Mouse (Mus musculus): ENCODE results near the gene Cyp4a10. TPM values are rescaled to one million over a fixed set of nuclear protein-coding genes. Genes with fewer than 3 reads are reported as not detected.
"Not testable (repeated sequence)": the region's sequence is repeated elsewhere in the genome, so short reads cannot be mapped to it uniquely, and the experiment has no call there.

Gene Cyp4a10
- not detected in 2 replicates for polyA plus RNA-seq (2016; fragmentation: Nextera tagmentation; extraction: Ambion mirVana)

- H3K4me1 ChIP-seq; H3K4me3 ChIP-seq; H3K36me3 ChIP-seq; H3K9ac ChIP-seq (replicated peaks); H3K27me3 ChIP-seq; ATAC-seq (ENCODE audit: low FRiP score, low read depth); H3K27ac ChIP-seq (replicated peaks); H3K9me3 ChIP-seq; H3K4me2 ChIP-seq (replicated peaks): not testable (repeated sequence)
- 89% methylated on average over 5 of the region's 5 CpGs for WGBS
Observed at GRCm38 (mm10) chr4:115518000-115518399, at the start of gene Cyp4a10. Gene Cyp4a10 (plus strand): TSS chr4:115518264.

GRCm38 (mm10) chr4:115473585-115473984 lies 44.5 kb upstream of the Cyp4a10 start:
- H3K36me3 ChIP-seq; H3K27ac ChIP-seq (replicated peaks); H3K9me3 ChIP-seq; H3K27me3 ChIP-seq; H3K4me2 ChIP-seq (replicated peaks); ATAC-seq (ENCODE audit: low FRiP score, low read depth); H3K4me3 ChIP-seq; H3K4me1 ChIP-seq; H3K9ac ChIP-seq (replicated peaks): not testable (repeated sequence)
- 86% methylated on average over 3 of the region's 3 CpGs for WGBS

GRCm38 (mm10) chr4:115476051-115476450 lies 42.0 kb upstream of the Cyp4a10 start:
- ATAC-seq (ENCODE audit: low FRiP score, low read depth); H3K27me3 ChIP-seq: not testable (repeated sequence)

GRCm38 (mm10) chr4:115481006-115481652 lies 36.9 kb upstream of the Cyp4a10 start:
- Histone ChIP-seq H3K9ac (replicated peaks) (no peak overlapping the region), H3K27me3 (no peaks in the 10 kb centered on the region), H3K9me3 (no peaks in the 10 kb centered on the region), H3K27ac (replicated peaks) (no peak overlapping the region), H3K4me3 (no peak overlapping the region), H3K36me3 (no peaks in the 10 kb centered on the region), H3K4me2 (replicated peaks) (no peak overlapping the region), H3K4me1 (no peaks in the 10 kb centered on the region)
- no peak for ATAC-seq (ENCODE audit: low FRiP score, low read depth)
- 67% methylated on average over 6 of the region's 6 CpGs for WGBS

More at GRCm38 (mm10) chr4:115476051-115476450, 42.0 kb upstream of the Cyp4a10 start:
- H3K4me2 ChIP-seq (replicated peaks); H3K9me3 ChIP-seq; H3K4me1 ChIP-seq; H3K36me3 ChIP-seq; H3K4me3 ChIP-seq; H3K27ac ChIP-seq (replicated peaks); H3K9ac ChIP-seq (replicated peaks): not testable (repeated sequence)

GRCm38 (mm10) chr4:115496001-115496400 lies 22.1 kb upstream of the Cyp4a10 start, which contains the start of gene Cyp4a14:
Gene Cyp4a14 (minus strand): TSS chr4:115496142.
- no peaks in the 10 kb centered on the region for H3K36me3 ChIP-seq
- ATAC-seq (ENCODE audit: low FRiP score, low read depth) = no peak
- H3K27me3 ChIP-seq = no peaks in the 10 kb centered on the region
- H3K9ac ChIP-seq (replicated peaks) = no peak within 1 kb of the TSS
- no peaks in the 10 kb centered on the region for H3K4me1 ChIP-seq
- no peak within 1 kb of the TSS for H3K27ac ChIP-seq (replicated peaks)
- 90% methylated on average over 1 of the region's 1 CpGs for WGBS
- H3K4me2 ChIP-seq (replicated peaks) = no peak within 1 kb of the TSS
- no peaks in the 10 kb centered on the region for H3K9me3 ChIP-seq
- no peak within 1 kb of the TSS for H3K4me3 ChIP-seq

GRCm38 (mm10) chr4:115497466-115497865 lies 20.6 kb upstream of the Cyp4a10 start:
- Histone ChIP-seq H3K27me3 (no peaks in the 10 kb centered on the region), H3K4me1 (no peaks in the 10 kb centered on the region), H3K9me3 (no peaks in the 10 kb centered on the region), H3K4me2 (replicated peaks) (no peak overlapping the region), H3K9ac (replicated peaks) (no peak overlapping the region), H3K27ac (replicated peaks) (no peak overlapping the region), H3K36me3 (no peaks in the 10 kb centered on the region), H3K4me3 (no peak overlapping the region)
- 84% methylated on average over 3 of the region's 3 CpGs for WGBS
- ATAC-seq (ENCODE audit: low FRiP score, low read depth) = no peak

- not testable (repeated sequence) for H3K36me3 ChIP-seq; H3K4me3 ChIP-seq; H3K9ac ChIP-seq (replicated peaks); ATAC-seq (ENCODE audit: low FRiP score, low read depth); H3K9me3 ChIP-seq; H3K27me3 ChIP-seq; H3K27ac ChIP-seq (replicated peaks); H3K4me2 ChIP-seq (replicated peaks); H3K4me1 ChIP-seq
Observed at GRCm38 (mm10) chr4:115513964-115514363, 4.1 kb upstream of the Cyp4a10 start.

GRCm38 (mm10) chr4:115519444-115519843 lies 1.4 kb downstream of the Cyp4a10 start:
- H3K9me3 ChIP-seq = no peaks in the 10 kb centered on the region
- WGBS = 79% methylated on average over 4 of the region's 4 CpGs
- H3K27me3 ChIP-seq = no peaks in the 10 kb centered on the region
- ATAC-seq (ENCODE audit: low FRiP score, low read depth) = no peak
- no peak overlapping the region for H3K4me3 ChIP-seq
- H3K4me2 ChIP-seq (replicated peaks) = no peak overlapping the region
- no peaks in the 10 kb centered on the region for H3K36me3 ChIP-seq
- H3K4me1 ChIP-seq = no peaks in the 10 kb centered on the region
- no peak overlapping the region for H3K9ac ChIP-seq (replicated peaks)
- H3K27ac ChIP-seq (replicated peaks) = no peak overlapping the region

GRCm38 (mm10) chr4:115521766-115522165 lies 3.7 kb downstream of the Cyp4a10 start:
- Histone ChIP-seq H3K36me3 (no peaks in the 10 kb centered on the region), H3K27ac (replicated peaks) (no peak overlapping the region), H3K9ac (replicated peaks) (no peak overlapping the region), H3K4me3 (no peak overlapping the region), H3K4me1 (no peaks in the 10 kb centered on the region), H3K27me3 (no peaks in the 10 kb centered on the region), H3K4me2 (replicated peaks) (no peak overlapping the region), H3K9me3 (no peaks in the 10 kb centered on the region)
- no peak for ATAC-seq (ENCODE audit: low FRiP score, low read depth)
- 93% methylated on average over 2 of the region's 2 CpGs for WGBS

GRCm38 (mm10) chr4:115545101-115545500 lies 27.0 kb downstream of the Cyp4a10 start:
- Histone ChIP-seq H3K27me3 (no peaks in the 10 kb centered on the region), H3K27ac (replicated peaks) (no peak overlapping the region), H3K9me3 (no peaks in the 10 kb centered on the region), H3K4me3 (no peak overlapping the region), H3K9ac (replicated peaks) (no peak overlapping the region), H3K4me2 (replicated peaks) (no peak overlapping the region), H3K36me3 (no peaks in the 10 kb centered on the region), H3K4me1 (no peaks in the 10 kb centered on the region)
- WGBS = 34% methylated on average over 1 of the region's 1 CpGs
- no peak for ATAC-seq (ENCODE audit: low FRiP score, low read depth)

- no peak for ATAC-seq (ENCODE audit: low FRiP score, low read depth)
- WGBS = 81% methylated on average over 2 of the region's 2 CpGs
Observed at GRCm38 (mm10) chr4:115546141-115546828, 28.2 kb downstream of the Cyp4a10 start.

GRCm38 (mm10) chr4:115552726-115553125 lies 34.7 kb downstream of the Cyp4a10 start:
- Histone ChIP-seq H3K4me1 (no peaks in the 10 kb centered on the region), H3K9ac (replicated peaks) (no peak overlapping the region), H3K27ac (replicated peaks) (no peak overlapping the region), H3K36me3 (no peaks in the 10 kb centered on the region), H3K9me3 (no peaks in the 10 kb centered on the region), H3K27me3 (no peaks in the 10 kb centered on the region), H3K4me2 (replicated peaks) (no peak overlapping the region), H3K4me3 (no peak overlapping the region)
- 85% methylated on average over 3 of the region's 3 CpGs for WGBS
- no peak for ATAC-seq (ENCODE audit: low FRiP score, low read depth)

More at GRCm38 (mm10) chr4:115546141-115546828, 28.2 kb downstream of the Cyp4a10 start:
- H3K9me3 ChIP-seq = no peaks in the 10 kb centered on the region
- H3K4me1 ChIP-seq = no peaks in the 10 kb centered on the region
- no peak overlapping the region for H3K27ac ChIP-seq (replicated peaks)
- no peaks in the 10 kb centered on the region for H3K36me3 ChIP-seq
- H3K27me3 ChIP-seq = no peaks in the 10 kb centered on the region
- H3K9ac ChIP-seq (replicated peaks) = no peak overlapping the region
- no peak overlapping the region for H3K4me2 ChIP-seq (replicated peaks)
- no peak overlapping the region for H3K4me3 ChIP-seq
